Mouse (Mus musculus) c-Kit-positive CD71-positive TER-119-negative erythroid progenitor cells, embryonic 14.5 days (primary cell): ENCODE results near the gene Vps35l.

ENCODE experiments used
- DNase-seq: peaks from one replicate; pipeline ENCODE4 v3.0.0-alpha.2; 2013; ENCODE audit warnings: low read depth

Vps35l gene

GRCm38 (mm10) chr7:118777598-118778394 lies 37.8 kb downstream of the Vps35l start:
- no peak for DNase-seq

DNA sequence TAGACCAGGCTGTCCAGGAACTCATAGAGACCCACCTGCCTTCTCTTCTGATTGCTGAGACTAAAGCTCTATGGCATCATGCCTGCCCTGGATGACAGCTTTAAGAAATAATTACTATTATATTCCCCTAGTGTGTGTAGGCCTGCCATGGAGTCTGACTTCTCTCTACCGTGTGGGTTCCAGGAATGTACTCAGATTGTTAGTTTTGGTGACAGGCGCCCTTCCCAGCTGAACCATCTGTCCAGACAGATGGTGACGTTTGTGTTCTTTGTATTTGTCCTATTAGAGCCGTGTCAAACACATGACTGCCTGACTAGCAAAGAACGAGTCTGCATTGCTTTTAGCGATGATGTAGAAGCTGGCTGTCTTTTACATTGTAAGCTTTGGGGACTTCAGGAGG lies 38.5 kb downstream of the Vps35l start:
- no peak for DNase-seq

- DNase-seq, result no peak
These were observed 43.4 kb downstream of the Vps35l start for GRCm38 (mm10) chr7:118783305-118784001.

- no peak for DNase-seq
These were observed 46.1 kb downstream of the Vps35l start for GRCm38 (mm10) chr7:118786091-118786490.

GRCm38 (mm10) chr7:118787326-118787725 lies 47.3 kb downstream of the Vps35l start:
- DNase-seq, result no peak

- no peak for DNase-seq
These were observed 48.5 kb downstream of the Vps35l start for GRCm38 (mm10) chr7:118788481-118788880.

DNA sequence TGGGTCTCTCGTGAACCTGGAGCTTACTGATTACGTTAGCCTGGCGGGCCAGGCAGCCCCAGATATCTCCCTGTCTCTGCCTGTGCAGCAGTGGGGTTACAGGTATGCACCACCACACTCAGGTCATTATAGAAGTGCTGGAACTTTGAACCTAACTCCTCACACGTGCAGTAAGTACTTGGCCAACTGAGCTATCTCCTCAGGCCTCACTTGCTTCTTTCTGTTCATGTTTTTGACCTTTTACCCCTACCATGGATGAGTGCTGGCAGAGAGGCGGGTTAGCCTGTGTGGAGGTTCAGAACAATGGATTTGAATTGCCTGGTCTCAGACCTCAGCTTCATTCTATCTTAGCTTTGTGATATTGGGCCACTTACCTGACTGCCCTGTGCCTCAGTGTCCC lies 50.3 kb downstream of the Vps35l start:
- DNase-seq, result no peak

DNA sequence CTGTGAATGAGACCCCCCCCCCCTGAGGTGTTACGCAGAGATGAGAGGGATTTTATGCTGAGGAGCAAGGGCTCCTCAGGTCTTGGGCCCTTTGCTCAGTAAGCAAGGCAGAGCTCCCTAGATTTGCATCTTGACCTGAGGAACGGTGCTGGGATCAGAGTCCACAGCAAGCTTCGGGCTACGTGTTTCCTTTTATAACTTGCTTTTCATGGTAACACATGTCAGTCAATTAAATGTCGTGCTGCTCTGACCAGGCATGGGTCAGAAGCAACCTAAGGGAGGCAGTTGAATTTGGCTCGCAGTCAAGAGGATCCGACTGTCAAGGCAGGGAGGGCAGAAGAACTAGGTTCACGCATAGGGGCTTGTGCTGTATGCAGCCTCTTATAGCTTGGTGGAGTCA lies 53.9 kb downstream of the Vps35l start:
- no peak for DNase-seq

GRCm38 (mm10) chr7:118795779-118796178 lies 55.8 kb downstream of the Vps35l start:
- no peak for DNase-seq

- DNase-seq, result no peak
These were observed 56.8 kb downstream of the Vps35l start for GRCm38 (mm10) chr7:118796838-118797237.

DNA sequence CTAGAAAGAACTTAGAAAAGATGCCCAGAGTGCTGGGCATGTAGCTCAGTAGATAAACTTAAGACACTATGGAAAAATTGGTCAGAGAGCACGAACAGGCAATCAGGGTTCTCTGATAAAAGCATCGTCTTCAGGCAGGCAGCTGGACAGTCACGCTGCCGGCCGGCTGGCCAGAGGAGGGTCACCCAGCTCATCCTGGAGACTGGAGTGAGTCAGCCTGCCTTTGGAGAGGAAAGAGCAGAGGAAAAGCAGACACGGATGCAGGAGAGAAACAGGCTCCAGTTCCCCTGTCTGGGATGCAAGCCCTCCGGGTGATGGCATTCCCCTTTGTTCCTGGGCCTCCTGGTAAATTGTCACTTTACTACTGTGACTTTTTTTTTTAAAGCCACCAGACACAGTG lies 57.6 kb downstream of the Vps35l start:
- DNase-seq, result no peak

GRCm38 (mm10) chr7:118798105-118798570 lies 58.1 kb downstream of the Vps35l start:
- no peak for DNase-seq

GRCm38 (mm10) chr7:118800112-118800734 lies 60.2 kb downstream of the Vps35l start:
- no peak for DNase-seq

- DNase-seq, result no peak
These were observed 61.8 kb downstream of the Vps35l start for GRCm38 (mm10) chr7:118801791-118802190.

DNA sequence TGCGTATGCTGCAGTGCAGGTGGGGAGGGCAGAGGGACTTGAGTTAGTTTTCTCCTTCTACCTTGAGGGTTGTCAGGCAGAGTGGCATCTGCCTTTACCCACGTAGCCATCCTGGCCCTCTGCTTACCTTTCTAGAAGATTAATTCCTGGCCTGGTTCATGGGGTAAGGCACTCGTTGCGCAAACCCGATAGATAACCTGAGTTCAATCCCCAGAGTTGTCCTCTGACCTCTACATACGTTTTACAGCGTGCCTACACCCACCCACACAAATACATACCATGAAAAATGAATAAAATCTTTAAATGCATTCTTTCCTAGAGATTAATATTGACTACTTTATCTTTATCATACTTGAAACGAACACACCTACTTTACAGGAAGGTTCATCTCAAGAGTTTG lies 63.4 kb downstream of the Vps35l start:
- no peak for DNase-seq

DNA sequence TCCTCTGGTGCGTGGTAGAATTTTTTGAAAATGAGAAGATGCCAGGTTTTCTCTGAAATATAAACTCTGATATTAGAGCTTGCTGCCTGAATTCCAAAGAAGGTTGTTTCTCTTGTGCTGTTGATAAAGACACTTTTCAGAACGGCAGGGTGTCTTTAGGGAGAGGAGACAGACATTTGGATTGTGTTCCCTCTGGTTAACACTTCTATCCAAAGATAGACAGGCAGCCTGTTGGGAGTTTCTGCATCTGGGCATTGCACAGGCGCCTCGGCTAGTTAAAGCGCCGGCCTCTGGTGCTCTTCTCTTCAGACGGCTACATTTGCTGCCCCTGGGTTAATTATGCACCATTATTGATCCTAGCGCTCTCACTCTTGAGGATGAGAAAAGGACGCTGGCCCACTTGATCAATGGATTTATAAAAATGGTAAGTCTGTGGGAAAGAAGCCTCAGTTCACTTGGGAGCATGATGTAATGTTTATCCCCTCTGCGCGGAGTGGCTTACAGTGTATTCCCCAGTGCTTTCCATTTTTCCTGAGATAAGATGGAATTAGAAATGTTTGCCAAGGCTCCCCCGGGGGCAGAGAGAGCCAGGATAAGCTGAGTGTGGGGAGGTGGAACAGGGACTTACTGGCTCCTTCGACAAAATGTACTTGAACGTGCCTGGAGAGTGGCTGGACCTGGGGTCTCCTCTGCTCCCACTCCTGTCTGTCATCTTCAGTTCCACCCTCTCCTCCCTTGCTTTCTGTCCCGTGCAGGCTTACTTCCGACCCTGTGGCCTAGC lies 66.8 kb downstream of the Vps35l start:
- DNase-seq, result no peak

GRCm38 (mm10) chr7:118807899-118808298 lies 67.9 kb downstream of the Vps35l start:
- no peak for DNase-seq

DNA sequence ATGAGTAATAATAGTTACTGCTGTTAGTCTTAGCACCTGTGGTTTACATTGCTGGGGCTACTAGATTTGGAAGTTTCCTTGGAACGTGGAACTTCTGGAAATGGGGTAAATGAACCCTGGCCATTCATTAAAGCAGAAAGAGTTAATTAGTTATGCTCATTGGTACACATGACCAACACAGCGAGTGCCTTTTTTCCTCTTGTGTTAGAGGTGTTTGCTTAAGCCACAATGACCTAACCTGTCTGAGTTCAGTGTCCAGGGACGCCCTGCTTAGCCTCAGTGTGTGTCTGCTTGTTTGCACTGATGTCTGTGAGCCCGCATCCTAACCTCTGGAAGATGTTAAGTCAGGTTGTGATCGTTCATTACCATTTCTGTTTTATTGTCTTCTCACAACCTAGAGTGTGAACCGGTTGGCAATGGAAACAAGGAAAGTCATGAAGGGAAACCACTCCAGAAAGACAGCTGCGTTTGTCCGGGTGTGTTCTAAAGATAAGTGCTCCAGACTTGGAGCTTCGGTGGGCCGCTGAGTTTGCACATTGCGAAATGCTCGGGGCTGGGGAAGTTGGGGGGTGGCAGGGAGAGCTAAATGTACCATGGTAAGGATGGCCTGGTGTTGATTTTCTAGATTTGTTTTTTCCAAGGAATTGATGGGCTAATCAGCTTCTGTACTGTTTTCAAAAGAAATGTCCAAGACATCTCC lies 71.5 kb downstream of the Vps35l start:
- DNase-seq, result no peak

GRCm38 (mm10) chr7:118813592-118813991 lies 73.6 kb downstream of the Vps35l start:
- DNase-seq, result no peak

DNA sequence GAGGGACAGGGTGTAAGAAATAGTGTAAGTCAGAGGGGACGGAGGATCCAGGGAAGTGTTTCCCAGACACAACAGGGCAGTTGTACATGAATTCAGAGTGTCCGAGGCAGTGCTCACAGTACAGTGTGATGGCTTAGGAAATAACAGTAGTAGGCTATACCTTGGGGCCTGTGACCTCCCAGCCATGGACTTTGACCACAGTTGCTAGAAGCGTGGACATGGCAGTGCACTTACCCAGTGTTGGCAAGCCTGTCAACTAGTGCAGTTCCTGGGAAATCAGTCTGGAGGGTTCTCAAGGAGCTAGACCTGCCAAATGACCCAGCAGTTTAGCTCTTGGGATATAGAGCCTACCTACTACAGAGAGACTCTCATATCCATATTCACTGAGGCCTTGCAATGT lies 76.2 kb downstream of the Vps35l start:
- no peak for DNase-seq

- no peak for DNase-seq
These were observed 77.7 kb downstream of the Vps35l start for GRCm38 (mm10) chr7:118817741-118818140.

GRCm38 (mm10) chr7:118819666-118820065 lies 79.6 kb downstream of the Vps35l start:
- no peak for DNase-seq
